Mouse (Mus musculus) spleen, adult 2 months (tissue): Measurements from ENCODE around the gene Ubash3b. TPM values are rescaled to one million over a fixed set of nuclear protein-coding genes. Genes with fewer than 3 reads are reported as not detected.
A peak's percentile ranks its signal among the peaks of the same experiment; 100 is the strongest.

Experiments
- DNase-seq, 2 experiments: peaks; one replicate each; pipeline versions ENCODE4 v3.0.0 to v3.0.0-alpha.2; 2012 to 2021; ENCODE audit warnings: low spot score in 2 of 2, low read depth in 1 of 2
- H3K27ac ChIP-seq: fragments of 200-500 bp; 2 replicates; pipeline ENCODE4 v1.5.1; 2012; ENCODE audit warnings: low read length, inconsistent platforms; ENCODE audit not compliant: insufficient read depth
- H3K27me3 ChIP-seq: fragments of 200-500 bp; 2 replicates; pipeline ENCODE4 v1.6.1; 2012; ENCODE audit warnings: mild to moderate bottlenecking, moderate library complexity, low read length, inconsistent platforms; ENCODE audit not compliant: control insufficient read depth, insufficient read depth
- H3K36me3 ChIP-seq: fragments of 200-500 bp; 2 replicates; pipeline ENCODE4 v1.6.1; 2012; ENCODE audit warnings: mild to moderate bottlenecking, low read length, inconsistent platforms; ENCODE audit not compliant: control insufficient read depth, insufficient read depth
- H3K4me1 ChIP-seq: fragments of 200-500 bp; 2 replicates; pipeline ENCODE4 v1.6.1; 2011; ENCODE audit warnings: inconsistent platforms; ENCODE audit not compliant: control insufficient read depth, insufficient read depth, insufficient read length
- H3K4me3 ChIP-seq: fragments of 200-500 bp; 2 replicates; pipeline ENCODE4 v1.5.1; 2011; ENCODE audit warnings: mild to moderate bottlenecking, inconsistent platforms; ENCODE audit not compliant: insufficient read depth, insufficient read length; ENCODE audit errors: extremely low read depth
- CTCF ChIP-seq: fragments of 200-500 bp; IDR thresholded peaks from 2 replicates; pipeline ENCODE4 v1.5.1; 2011; ENCODE audit warnings: mild to moderate bottlenecking, inconsistent platforms; ENCODE audit not compliant: insufficient read depth, insufficient read length, insufficient replicate concordance; ENCODE audit errors: extremely low read depth
- POLR2A ChIP-seq: fragments of 200-500 bp; IDR thresholded peaks from 2 replicates; pipeline ENCODE4 v1.6.1; 2011; ENCODE audit warnings: low read depth, low read length, inconsistent platforms
- WGBS: fragments of 180-500 bp; shearing (Covaris S2); methylation state at CpG from one replicate; pipeline ENCODE4 v1.1.7; 2018; 5-methylcytosine and 5-hydroxymethylcytosine counted together
- polyA plus RNA-seq: library from polyadenylated mRNA; depleted of rRNA; stranded (reverse); fragments of >200 nt; gene quantifications from 2 replicates; pipeline ENCODE4 v1.2.3, GENCODE M21; 2012

Ubash3b gene
- polyA plus RNA-seq, 1 experiment, result 10.2 TPM

GRCm38 (mm10) chr9:41148600-41148999 is 12.9 kb downstream of the Ubash3b start:
- H3K4me1 ChIP-seq, result peaks cover 35% of the 10 kb centered on the region
- 94% methylated on average over 7 of the region's 7 CpGs for WGBS
- H3K27me3 ChIP-seq, result no peaks in the 10 kb centered on the region
- no peak overlapping the region for H3K4me3 ChIP-seq
- H3K27ac ChIP-seq, result no peak overlapping the region
- no peaks in the 10 kb centered on the region for H3K36me3 ChIP-seq
- TF ChIP-seq POLR2A, result no peak
- no peak for TF ChIP-seq CTCF
- DNase-seq, result no peak

- no peaks in the 10 kb centered on the region for H3K36me3 ChIP-seq
- no peaks in the 10 kb centered on the region for H3K27me3 ChIP-seq
- 31% methylated on average over 13 of the region's 13 CpGs for WGBS
- H3K4me1 ChIP-seq, result peaks cover 31% of the 10 kb centered on the region
- no peak for DNase-seq
- H3K27ac ChIP-seq, result peak overlapping the region; percentile 71
- TF ChIP-seq CTCF (no peak), POLR2A (no peak)
- no peak overlapping the region for H3K4me3 ChIP-seq
Measured at GRCm38 (mm10) chr9:41147203-41147842, 14.2 kb downstream of the Ubash3b start.

GRCm38 (mm10) chr9:41143825-41144224 is 17.7 kb downstream of the Ubash3b start:
- WGBS, result 91% methylated on average over 15 of the region's 15 CpGs
- no peak overlapping the region for H3K27ac ChIP-seq
- no peak for TF ChIP-seq CTCF
- no peak for TF ChIP-seq POLR2A
- DNase-seq, result no peak
- peaks cover 30% of the 10 kb centered on the region for H3K4me1 ChIP-seq
- H3K27me3 ChIP-seq, result no peaks in the 10 kb centered on the region
- no peaks in the 10 kb centered on the region for H3K36me3 ChIP-seq
- H3K4me3 ChIP-seq, result no peak overlapping the region

- DNase-seq, result peak in 1 of 2 experiments; percentile 15
- Histone ChIP-seq H3K4me1 (peaks cover 25% of the 10 kb centered on the region), H3K27me3 (no peaks in the 10 kb centered on the region), H3K27ac (no peak overlapping the region), H3K4me3 (no peak overlapping the region), H3K36me3 (no peaks in the 10 kb centered on the region)
- TF ChIP-seq POLR2A (no peak), CTCF (no peak)
- WGBS, result 29% methylated on average over 3 of the region's 3 CpGs
Measured at GRCm38 (mm10) chr9:41143115-41143514, 18.4 kb downstream of the Ubash3b start.

- no peaks in the 10 kb centered on the region for H3K27me3 ChIP-seq
- H3K27ac ChIP-seq, result no peak overlapping the region
- WGBS, result 24% methylated on average over 2 of the region's 2 CpGs
- H3K4me1 ChIP-seq, result peaks cover 17% of the 10 kb centered on the region; the same call in 1 of the 2 replicates
- H3K4me3 ChIP-seq, result no peak overlapping the region
- TF ChIP-seq POLR2A (no peak), CTCF (no peak)
- H3K36me3 ChIP-seq, result no peaks in the 10 kb centered on the region
- peak in 1 of 2 experiments; percentile 15 for DNase-seq
Measured at GRCm38 (mm10) chr9:41141026-41141425, 20.5 kb downstream of the Ubash3b start.

GRCm38 (mm10) chr9:41138987-41139808 is 22.3 kb downstream of the Ubash3b start:
- Histone ChIP-seq H3K27ac (no peak overlapping the region), H3K4me1 (peaks cover 23% of the 10 kb centered on the region; the same call in 1 of the 2 replicates), H3K36me3 (no peaks in the 10 kb centered on the region), H3K27me3 (no peaks in the 10 kb centered on the region), H3K4me3 (no peak overlapping the region)
- DNase-seq, result no peak
- TF ChIP-seq POLR2A, result no peak
- no peak for TF ChIP-seq CTCF
- WGBS, result 77% methylated on average over 6 of the region's 6 CpGs
